Mouse (Mus musculus): Measurements from ENCODE around the gene Lnx1.

The Lnx1 gene

GRCm38 (mm10) chr5:74653766-74654165, 48.9 kb downstream of the Lnx1 start:
- WGBS, result 95% methylated on average over 10 of the region's 10 CpGs

- 97% methylated on average over 1 of the region's 1 CpGs for WGBS
These were observed 53.6 kb downstream of the Lnx1 start for GRCm38 (mm10) chr5:74649122-74649521.

DNA sequence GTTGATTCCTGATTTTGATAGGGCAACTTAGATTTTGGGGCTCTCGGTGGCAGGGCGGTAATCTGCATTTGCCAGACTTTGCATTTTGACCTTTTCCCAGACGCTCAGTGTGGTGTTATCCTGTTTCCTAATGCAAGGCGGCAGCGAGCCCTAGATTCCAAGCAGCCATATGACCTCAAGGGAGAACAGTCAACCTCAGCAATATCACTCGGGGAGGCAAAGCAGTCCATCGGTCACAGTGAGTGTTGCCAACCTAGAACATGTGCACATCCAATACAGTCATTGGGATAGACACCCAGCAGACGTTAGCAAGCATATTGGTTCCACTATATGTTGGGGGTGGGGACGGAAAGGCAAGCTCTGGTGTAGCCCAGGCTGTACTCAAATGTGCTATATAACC, 54.5 kb downstream of the Lnx1 start:
- 87% methylated on average over 9 of the region's 9 CpGs for whole genome bisulfite sequencing

DNA sequence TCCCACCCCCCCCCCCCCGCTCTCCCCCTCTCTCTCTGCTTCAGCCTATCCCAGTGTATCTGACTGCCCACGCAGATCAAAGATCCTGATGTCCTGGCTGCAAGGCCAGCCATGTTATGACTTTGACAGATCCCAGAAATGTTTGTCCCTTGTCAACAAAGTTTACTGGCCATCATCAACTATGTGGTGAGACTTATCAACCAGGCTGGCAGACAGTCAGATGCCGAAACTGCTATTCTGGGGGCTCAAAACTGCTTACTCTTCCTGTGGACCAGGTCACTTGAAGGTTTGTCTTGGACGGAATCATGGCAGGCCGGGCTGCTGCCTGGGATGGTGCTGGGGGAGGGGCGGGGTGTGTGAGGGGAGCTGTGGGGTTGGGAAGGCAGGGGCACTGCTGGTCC, 55.1 kb downstream of the Lnx1 start:
- WGBS, result 81% methylated on average over 6 of the region's 6 CpGs

GRCm38 (mm10) chr5:74642291-74642690, 60.4 kb downstream of the Lnx1 start:
- 78% methylated on average over 2 of the region's 2 CpGs for WGBS

DNA sequence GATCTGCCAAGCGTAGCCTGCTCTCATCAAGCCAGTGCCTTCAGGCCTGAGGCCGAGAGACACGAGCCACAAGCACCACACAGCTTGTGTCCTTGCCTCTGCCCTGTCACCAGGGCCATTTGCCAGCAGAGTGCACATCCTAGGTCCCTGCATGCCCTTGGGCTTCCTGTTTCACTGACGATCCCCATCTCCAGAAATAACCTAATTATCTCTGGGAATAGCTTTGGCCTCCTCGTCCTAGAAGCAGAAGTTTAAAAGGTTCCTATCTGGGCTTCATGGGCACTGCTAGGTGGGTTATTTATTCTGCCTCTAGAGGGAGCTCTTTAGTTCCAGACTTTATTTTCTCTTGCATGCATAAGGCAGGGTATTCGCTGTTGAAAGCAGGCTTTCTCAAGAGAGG, 61.7 kb downstream of the Lnx1 start:
- 47% methylated on average over 6 of the region's 6 CpGs for WGBS

DNA sequence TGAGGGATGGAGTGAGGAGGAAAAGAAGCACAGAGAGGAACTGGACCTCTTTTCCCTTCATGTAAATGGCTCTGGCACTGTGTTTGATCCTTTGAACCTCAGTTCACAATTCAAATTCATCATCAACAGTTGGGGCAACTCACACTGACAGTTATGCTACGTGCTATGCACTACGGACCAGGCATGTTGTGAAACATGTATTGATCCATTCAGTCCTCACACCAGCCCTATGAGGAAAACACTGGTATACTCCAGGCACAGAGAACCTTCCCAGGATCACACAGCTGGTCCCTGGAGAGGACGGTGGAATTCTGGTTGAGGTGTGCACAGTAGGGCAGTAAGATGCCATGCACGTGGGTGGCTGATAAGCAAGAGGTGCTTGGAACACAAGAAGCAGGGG, 62.2 kb downstream of the Lnx1 start:
- 92% methylated on average over 4 of the region's 4 CpGs for WGBS

GRCm38 (mm10) chr5:74639516-74639915, 63.2 kb downstream of the Lnx1 start:
- 64% methylated on average over 6 of the region's 6 CpGs for WGBS

- 88% methylated on average over 3 of the region's 3 CpGs for WGBS
These were observed 68.3 kb downstream of the Lnx1 start for GRCm38 (mm10) chr5:74634391-74634790.

GRCm38 (mm10) chr5:74633453-74633852, 69.3 kb downstream of the Lnx1 start:
- WGBS, result 91% methylated on average over 6 of the region's 6 CpGs

GRCm38 (mm10) chr5:74632369-74633114, 70.2 kb downstream of the Lnx1 start:
- 61% methylated on average over 17 of the region's 17 CpGs for WGBS

DNA sequence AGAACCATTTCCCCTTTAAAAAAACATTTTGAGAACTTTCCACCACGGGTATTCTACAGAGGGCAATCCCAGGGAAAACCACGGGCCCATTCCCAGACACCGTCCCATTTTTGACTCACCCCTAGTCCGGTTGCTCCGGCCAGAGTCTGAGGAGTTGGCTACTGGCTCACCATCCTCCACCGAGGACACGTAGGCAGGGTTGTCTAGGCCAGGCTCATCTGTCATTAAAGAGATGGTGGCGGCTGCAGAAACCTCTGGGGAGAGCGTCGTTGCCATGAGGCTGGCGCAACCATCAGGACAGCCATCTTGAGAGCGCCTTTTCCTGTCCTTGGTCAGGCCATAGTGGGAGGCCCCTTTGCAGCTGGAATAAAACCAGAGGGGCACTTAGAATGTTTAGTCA, 74.7 kb downstream of the Lnx1 start:
- WGBS, result 88% methylated on average over 12 of the region's 12 CpGs

DNA sequence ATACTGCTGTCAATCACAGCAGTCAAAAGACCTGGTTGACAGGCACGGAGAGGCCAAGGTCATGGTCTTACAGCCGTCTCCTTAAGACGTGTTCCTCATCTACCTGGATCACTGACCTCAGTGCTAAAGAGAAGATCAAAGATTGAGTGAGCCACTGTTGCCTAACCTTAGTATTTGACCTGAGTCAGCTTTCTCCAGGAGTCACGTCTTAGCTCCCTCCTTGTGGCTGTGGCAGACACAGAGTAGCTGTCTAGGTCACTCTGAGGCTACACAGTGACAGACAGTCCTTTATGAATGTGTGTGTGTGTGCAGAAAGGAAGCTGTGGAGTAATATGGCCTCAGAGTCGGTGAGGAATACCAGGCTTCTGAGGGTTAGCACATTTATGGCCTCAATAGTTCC, 78.3 kb downstream of the Lnx1 start:
- WGBS, result 83% methylated on average over 5 of the region's 5 CpGs

GRCm38 (mm10) chr5:74623316-74624000, 79.3 kb downstream of the Lnx1 start:
- WGBS, result 83% methylated on average over 14 of the region's 14 CpGs

DNA sequence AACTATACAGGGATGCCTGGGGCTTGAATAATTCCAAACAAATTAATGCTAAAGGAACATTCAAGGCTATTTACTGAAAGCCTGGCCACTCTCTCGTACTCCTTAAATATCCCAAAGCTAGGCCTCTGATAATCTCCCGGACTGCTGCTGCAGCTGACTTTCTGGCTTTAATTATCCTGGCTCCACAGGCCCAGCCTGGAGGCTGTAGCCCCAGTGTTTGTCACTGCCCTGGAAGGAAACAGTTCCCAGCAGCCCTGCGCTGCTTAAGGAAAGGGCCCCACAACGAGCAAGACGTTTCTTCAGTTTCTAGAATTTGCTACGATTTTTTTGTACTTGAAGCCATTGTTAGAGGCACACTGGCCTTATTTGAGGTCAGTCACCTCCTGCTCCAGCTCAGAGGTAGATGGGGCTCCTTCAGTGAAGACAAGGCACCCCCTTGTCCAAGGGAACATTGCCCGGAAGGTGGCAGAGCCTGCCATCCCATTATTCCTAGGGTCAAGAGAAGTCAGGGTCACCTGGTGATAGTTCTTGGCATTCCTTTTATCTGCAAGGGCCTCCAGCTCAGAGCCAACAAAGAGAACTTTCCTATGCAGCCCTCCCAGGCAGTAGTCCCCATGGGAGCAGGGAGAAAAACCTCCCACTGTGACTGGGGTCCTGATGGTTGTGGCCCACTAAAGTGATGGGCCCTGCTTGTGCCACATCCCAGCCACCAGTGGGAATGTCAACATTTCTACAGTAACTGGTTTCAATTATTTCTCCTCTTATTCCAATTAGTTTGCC, 80.8 kb downstream of the Lnx1 start:
- 83% methylated on average over 7 of the region's 7 CpGs for WGBS

GRCm38 (mm10) chr5:74618573-74619059, 84.1 kb downstream of the Lnx1 start:
- 66% methylated on average over 3 of the region's 3 CpGs for WGBS

DNA sequence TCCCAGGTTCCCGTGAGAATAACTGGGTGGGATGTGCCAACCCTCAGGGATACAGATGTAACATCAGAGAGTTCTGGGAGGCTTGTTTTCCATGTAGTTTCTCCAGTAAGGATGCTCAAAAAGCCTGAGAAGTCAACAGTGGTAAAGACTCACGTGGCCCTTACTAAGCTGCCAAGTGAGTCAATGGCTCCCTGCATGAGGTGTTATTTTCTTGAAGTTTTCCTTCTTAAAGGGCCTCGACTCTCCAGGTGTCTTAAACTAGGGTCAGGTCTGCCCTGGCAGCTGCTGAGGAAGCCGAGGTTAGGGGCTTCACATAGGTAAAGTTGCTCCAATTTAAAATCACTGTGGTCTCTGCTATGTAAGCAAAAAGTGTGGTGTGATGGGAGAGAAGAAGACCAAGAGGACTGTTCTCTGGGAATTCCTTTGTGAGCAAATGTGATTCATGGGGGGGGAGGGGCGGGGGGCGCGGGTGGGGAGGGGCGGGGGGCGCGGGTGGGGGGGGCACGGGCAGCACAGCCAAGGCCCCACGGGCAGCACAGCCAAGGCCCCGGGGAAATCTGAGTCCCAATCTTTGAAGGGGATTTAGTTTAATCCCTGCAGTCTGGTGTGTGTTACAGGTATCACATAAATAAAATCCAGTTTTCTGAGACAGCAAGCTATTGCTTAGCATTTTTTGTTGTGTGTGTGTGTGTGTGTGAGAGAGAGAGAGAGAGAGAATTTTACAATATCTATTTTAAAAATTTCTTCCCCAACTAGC, 84.7 kb downstream of the Lnx1 start:
- 66% methylated on average over 12 of the region's 13 CpGs for WGBS

DNA sequence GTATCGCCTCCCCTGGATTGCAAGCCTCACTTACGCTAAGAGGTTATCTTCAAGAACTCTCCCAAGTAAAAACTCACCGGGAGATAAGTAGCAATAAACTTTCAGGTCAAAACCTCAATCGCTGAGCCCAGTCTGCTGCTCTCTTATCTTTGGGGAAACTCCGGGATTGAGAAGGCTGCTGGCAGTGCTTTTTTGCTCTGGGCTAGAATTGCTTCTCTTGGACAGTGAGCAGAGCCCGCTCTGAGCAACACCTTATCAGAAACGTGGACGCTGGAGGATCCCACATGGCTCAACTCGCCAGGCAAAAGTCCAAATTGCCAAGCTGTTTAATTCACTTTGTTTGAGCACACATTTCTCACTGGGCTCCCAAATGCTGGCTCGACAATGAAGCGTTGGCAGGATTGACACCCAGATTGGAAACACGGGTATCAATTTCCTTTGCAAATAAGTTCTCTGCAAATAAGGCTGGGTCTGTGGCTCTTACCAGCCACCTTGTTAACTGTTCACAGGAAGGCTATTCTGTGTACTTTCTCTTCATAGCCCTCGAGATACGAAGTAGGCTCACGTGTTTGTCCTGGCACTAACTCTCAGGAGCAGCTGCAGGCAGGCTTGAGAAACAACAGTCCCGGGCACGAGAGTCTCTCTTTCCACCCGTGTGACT, 89.1 kb downstream of the Lnx1 start:
- WGBS, result 49% methylated on average over 18 of the region's 18 CpGs

- 88% methylated on average over 5 of the region's 5 CpGs for WGBS
These were observed 90.0 kb downstream of the Lnx1 start for GRCm38 (mm10) chr5:74612713-74613112.

- 91% methylated on average over 10 of the region's 10 CpGs for WGBS
These were observed 92.2 kb downstream of the Lnx1 start for GRCm38 (mm10) chr5:74610511-74610910.

DNA sequence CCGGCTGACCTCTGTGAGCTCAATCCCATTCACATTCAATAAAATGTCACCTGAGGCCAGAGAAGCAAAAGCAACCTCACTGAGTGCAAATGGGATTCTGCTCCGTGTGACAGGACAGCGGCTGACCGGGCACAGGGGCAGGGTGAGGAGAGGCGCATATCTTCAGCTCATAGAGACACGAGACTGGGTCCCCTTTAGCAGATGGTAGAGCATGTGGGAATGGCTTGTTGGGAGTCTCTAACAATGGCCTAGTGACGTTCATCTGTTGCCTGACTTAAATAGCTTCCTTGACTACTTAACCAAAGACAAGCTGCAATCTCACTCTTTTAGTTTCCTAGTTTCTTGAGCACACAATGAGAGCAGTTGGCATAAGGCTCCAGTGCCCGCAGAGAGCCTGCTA, 96.5 kb downstream of the Lnx1 start:
- 72% methylated on average over 8 of the region's 8 CpGs for WGBS
